Mouse (Mus musculus) bone marrow macrophage, adult 2 months (primary cell): ENCODE data around the gene Naa40.

Source experiments
- CTCF ChIP-seq: IDR thresholded peaks from 2 replicates; pipeline ENCODE4 v1.5.1; 2012; ENCODE audit warnings: low read depth, mild to moderate bottlenecking, low read length, moderate library complexity
- POLR2A ChIP-seq: IDR thresholded peaks from 2 replicates; pipeline ENCODE4 v1.6.1; 2012; ENCODE audit warnings: mild to moderate bottlenecking, low read depth, low read length, borderline replicate concordance

- TF ChIP-seq CTCF (no peak), POLR2A (no peak)
Measured at GRCm38 (mm10) chr19:7190986-7191385, 50.0 kb downstream of the Naa40 start.
